Mouse (Mus musculus) embryonic fibroblast, embryonic 13.5 days (primary cell): ENCODE data around the gene Chsy1.

Experiments
- CTCF ChIP-seq: IDR thresholded peaks from 2 replicates; pipeline ENCODE4 v1.5.1; 2011; ENCODE audit warnings: mild to moderate bottlenecking, control low read depth, low read length, moderate library complexity, borderline replicate concordance; ENCODE audit not compliant: insufficient read depth
- POLR2A ChIP-seq: IDR thresholded peaks from 2 replicates; pipeline ENCODE4 v1.6.1; 2011; ENCODE audit warnings: low read depth, mild to moderate bottlenecking, control low read depth, low read length, moderate library complexity

GRCm38 (mm10) chr7:66140095-66140494, 30.8 kb downstream of the Chsy1 start:
- TF ChIP-seq CTCF: no peak
- TF ChIP-seq POLR2A: no peak
